Mouse (Mus musculus) frontal cortex, postnatal 14 days (tissue): ENCODE results near the gene E2f3.

Experiments
- DNase-seq, 2 experiments: peaks; one replicate each; pipeline ENCODE4 v3.0.0; 2022; ENCODE audit warnings: low spot score in 2 of 2

Gene E2f3

GRCm38 (mm10) chr13:29985855-29986755, at the start of gene E2f3:
Gene E2f3 (minus strand): TSS chr13:29986063.
- DNase-seq = peak; percentile 99 to 100

- DNase-seq = no peak
These were observed 48.7 kb upstream of the E2f3 start for GRCm38 (mm10) chr13:30034540-30034939.

GRCm38 (mm10) chr13:30031684-30032335, 45.9 kb upstream of the E2f3 start:
- no peak for DNase-seq

GRCm38 (mm10) chr13:30027841-30028240, 42.0 kb upstream of the E2f3 start:
- DNase-seq = no peak

GRCm38 (mm10) chr13:30022487-30022886, 36.6 kb upstream of the E2f3 start:
- DNase-seq = no peak

DNA sequence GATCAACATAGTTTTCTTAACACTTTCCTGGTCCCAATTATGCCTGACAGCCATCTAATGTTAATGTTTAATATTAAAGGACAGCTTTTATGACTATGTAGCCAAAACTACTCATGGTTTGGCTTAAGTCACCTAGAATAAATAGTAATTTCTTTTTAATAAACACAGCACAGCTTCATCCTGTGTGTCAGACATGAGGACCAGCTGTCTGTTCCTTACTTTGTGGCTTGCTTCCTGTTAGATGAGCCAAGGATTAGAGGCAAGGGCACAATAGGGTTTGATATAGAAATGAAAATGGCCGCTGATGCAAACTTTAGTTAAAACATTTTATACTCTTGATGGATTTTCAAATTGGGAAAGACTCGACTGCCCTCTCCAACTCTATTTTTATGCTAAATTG, 32.7 kb upstream of the E2f3 start:
- no peak for DNase-seq

- DNase-seq = no peak
These were observed 31.7 kb upstream of the E2f3 start for GRCm38 (mm10) chr13:30017611-30018010.

DNA sequence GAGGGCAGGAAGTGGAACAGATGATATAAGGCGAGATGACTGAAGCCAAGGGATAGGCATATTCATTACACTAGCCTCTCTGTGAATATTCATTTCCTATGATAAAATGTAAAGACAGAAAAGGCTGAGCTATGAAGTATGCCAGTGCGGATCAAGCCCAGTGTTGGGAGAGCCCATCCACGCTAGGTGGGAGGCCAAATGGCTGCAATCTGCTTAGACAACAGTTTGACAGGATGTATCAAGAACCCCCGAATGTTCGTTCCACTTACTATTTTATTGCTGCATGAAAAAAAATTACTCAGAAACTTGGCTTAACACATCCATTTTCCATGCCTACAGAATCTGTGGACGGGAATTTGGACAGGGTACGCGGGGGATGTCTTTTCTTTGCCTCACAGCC, 28.7 kb upstream of the E2f3 start:
- no peak for DNase-seq

DNA sequence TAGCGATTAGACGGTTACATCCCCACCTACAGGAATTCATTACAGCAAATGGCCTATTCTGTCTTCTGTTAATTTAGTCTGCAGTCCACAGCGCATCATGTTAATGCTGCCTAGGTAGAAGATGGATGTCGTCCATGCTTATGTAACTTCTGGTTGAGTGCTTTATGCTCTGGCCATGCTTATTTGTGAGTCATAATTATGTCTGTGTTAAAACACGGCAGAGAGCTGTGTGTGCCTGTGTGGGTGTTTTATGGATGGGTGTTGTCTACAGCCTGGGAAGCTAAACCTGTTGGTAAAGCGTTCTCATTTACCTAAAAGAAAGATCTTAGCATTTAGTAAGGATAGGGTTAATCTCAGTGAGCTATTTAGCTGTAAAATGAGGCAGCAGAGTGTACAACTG, 26.4 kb upstream of the E2f3 start:
- DNase-seq = no peak

- no peak for DNase-seq
These were observed 22.9 kb upstream of the E2f3 start for GRCm38 (mm10) chr13:30008738-30009137.

GRCm38 (mm10) chr13:30005422-30005821, 19.6 kb upstream of the E2f3 start:
- no peak for DNase-seq

GRCm38 (mm10) chr13:30004849-30005248, 19.0 kb upstream of the E2f3 start:
- DNase-seq = no peak

DNA sequence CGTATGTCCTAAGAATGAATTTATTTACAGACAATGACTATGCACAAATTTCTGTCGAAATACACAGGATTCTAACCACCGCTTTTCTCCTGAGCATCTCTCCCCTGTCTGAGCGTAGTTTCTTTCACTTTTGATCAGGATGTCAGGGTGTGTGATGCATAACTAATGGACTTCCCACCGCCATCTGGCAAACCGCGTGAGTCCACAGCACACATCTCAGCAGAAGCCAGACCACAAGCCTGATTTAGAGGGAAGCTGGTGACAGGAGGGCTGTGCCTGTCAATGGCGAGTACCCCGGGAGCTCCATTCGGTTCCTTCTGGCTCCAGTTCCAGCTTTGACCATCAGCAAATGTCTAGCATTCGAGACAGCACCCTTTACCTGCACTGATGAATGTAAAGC, 17.3 kb upstream of the E2f3 start:
- no peak for DNase-seq

DNA sequence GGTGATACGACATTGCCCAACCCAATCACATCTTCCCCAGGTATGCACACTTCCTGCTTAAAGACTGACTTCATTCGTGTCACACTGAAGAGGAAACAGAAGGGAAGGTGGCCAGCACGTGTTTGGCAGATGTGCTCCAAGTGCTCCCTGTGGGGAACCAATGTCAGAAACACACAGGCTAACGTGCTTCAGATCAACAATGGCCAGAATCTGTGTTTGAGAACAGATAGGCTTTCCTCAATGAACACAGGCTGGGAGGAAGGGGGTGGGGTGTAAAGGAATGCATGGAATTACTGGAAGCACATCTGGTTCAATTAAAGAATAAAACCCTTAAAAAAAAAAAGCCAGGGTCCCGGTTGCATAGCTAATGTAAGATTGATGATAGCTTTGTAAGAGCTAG, 15.2 kb upstream of the E2f3 start:
- DNase-seq = no peak

DNA sequence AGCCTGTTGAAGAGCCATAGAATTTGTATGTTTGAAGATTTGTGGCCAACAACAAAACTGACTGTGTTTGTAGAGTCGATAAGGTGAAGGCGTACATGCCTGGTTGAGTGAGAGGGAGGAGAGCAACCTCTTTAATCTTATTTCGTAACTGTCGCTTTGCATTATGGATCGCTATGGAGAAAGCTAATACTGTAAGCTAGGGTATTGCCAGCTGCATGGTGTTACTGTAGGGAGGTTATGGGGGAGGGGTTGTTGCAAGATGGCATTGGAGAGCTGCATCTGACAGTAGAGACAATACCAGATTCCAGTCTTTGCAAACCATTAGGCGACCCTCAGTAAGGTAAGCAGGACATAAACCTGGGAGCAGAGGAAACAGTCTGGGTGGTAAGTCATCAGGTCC, 2.1 kb upstream of the E2f3 start:
- no peak for DNase-seq

GRCm38 (mm10) chr13:29986756-29987120, 875 bp upstream of the E2f3 start:
- DNase-seq = no peak

GRCm38 (mm10) chr13:29985101-29985854, 585 bp downstream of the E2f3 start:
- DNase-seq = peak; percentile 20 to 34

DNA sequence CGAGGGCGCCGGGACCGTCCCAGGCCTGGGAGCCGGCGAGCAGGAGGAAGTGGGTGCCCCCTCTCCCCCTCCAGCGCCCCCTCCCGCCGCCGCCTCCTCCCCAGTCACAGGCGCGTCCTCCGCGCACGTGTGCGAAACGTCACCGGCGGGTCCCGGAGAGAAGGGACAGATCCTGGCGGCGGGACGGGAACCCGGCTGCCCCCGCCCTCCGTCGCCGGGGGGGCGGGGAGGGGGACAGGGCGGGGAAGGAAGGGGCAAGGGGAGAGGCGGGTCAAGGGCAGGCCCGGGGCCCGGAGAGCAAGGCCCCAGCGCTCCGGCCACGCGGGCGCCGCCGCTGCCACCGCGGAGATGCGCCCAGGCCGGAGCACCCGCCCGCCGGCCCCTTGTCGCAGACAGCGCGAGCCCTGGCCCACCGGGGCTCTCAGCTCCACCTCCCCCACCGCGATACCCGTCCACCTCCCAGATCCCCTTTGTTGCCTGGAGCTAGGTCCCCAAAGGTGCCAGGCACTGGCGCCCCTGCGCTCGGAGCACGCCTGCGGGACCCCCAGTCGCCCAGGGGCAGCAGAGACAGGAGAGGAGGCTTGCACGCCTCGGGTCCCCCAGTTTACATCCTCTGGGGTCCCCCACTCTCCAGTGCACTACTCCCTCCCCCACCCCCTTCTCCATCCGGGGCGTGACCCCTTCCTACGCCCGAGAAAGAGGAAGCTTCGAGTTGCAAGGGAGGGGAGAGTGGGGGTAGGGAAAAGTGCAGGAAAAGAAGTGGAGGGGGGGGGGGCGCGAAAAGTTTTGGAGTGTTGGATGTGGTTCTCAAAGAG, 1.4 kb downstream of the E2f3 start:
- peak; percentile 60 to 62 for DNase-seq

DNA sequence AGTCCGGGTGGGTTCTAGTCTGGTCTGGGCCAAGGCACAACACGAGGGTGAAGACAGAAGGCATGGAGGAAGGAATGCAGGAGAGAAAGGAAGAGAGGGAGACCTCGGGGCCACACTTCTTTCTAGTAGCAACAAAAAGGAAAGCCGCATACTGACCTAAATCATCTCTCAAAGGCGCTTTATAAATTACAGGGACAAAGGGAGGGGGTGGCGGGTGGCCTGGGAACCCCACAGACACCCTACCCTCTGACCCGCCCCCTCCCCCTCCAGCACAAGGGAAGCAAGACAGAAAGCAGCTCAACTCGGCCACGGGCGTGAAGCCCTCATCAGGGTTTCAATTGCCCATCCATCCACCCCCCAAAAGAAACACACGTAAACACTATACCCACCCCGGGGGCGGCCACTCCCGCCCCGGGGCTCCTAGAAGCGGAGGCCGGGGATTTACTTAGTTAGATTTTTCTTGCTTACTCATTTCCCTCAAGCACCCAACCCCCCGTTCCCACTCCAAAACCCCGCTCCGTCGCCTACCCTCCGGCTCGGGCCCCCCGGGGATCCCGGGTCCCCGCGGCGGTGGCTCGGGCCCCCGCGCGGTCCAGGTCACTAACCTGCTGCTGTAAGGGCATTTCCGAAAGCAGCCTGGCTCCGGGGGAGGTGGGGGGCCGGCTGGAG, 2.2 kb downstream of the E2f3 start:
- peak; percentile 25 to 34 for DNase-seq

GRCm38 (mm10) chr13:29983037-29983436, 2.8 kb downstream of the E2f3 start:
- no peak for DNase-seq

- DNase-seq = no peak
These were observed 3.5 kb downstream of the E2f3 start for GRCm38 (mm10) chr13:29982400-29982799.
